Mouse (Mus musculus) C2C12 (cell line): ENCODE measurements around the gene Dnmt3l. TPM values are rescaled to one million over a fixed set of nuclear protein-coding genes. Genes with fewer than 3 reads are reported as not detected.
"Not testable (repeated sequence)": the region's sequence is repeated elsewhere in the genome, so short reads cannot be mapped to it uniquely, and the experiment has no call there.

Experiments used
- H3K27me3 ChIP-seq: one replicate; pipeline ENCODE4 v1.6.1; 2011; ENCODE audit not compliant: control insufficient read depth, insufficient read depth, insufficient read length
- H3K36me3 ChIP-seq: one replicate; pipeline ENCODE4 v1.6.1; 2011; ENCODE audit not compliant: control insufficient read depth, insufficient read depth
- H3K4me3 ChIP-seq: one replicate; pipeline ENCODE4 v1.5.1; 2011; ENCODE audit warnings: mild to moderate bottlenecking, control low read depth; ENCODE audit not compliant: poor library complexity, insufficient read depth, severe bottlenecking
- H3K79me2 ChIP-seq: one replicate; pipeline ENCODE4 v1.6.1; 2011; ENCODE audit not compliant: control insufficient read depth, insufficient read depth
- H3K79me3 ChIP-seq: one replicate; pipeline ENCODE4 v1.6.1; 2011; ENCODE audit warnings: low read depth, control low read depth
- H3ac ChIP-seq: one replicate; pipeline ENCODE3; 2011; ENCODE audit warnings: low read depth; ENCODE audit not compliant: control insufficient read depth, insufficient read length
- CEBPB ChIP-seq: IDR thresholded peaks from one replicate; pipeline ENCODE4 v1.6.1; 2011; ENCODE audit warnings: low read depth, mild to moderate bottlenecking, control low read depth, moderate library complexity
- CTCF ChIP-seq: IDR thresholded peaks from one replicate; pipeline ENCODE4 v1.5.1; 2011; ENCODE audit not compliant: control insufficient read depth, insufficient read depth, insufficient read length
- FOSL1 ChIP-seq: IDR thresholded peaks from one replicate; pipeline ENCODE4 v1.8.0; 2011; ENCODE audit warnings: mild to moderate bottlenecking, low read length; ENCODE audit not compliant: poor library complexity, insufficient read depth, severe bottlenecking
- MAX ChIP-seq: IDR thresholded peaks from one replicate; pipeline ENCODE4 v1.6.1; 2011; ENCODE audit warnings: mild to moderate bottlenecking, control low read depth
- MYOD1 ChIP-seq: IDR thresholded peaks from one replicate; pipeline ENCODE4 v1.6.1; 2011; ENCODE audit warnings: low read depth; ENCODE audit not compliant: control insufficient read depth, insufficient read length
- MYOG ChIP-seq: IDR thresholded peaks from one replicate; pipeline ENCODE4 v1.6.1; 2011; ENCODE audit not compliant: control insufficient read depth, insufficient read length; ENCODE audit errors: extremely low read depth
- USF1 ChIP-seq: IDR thresholded peaks from one replicate; pipeline ENCODE4 v1.6.1; 2011; ENCODE audit warnings: low read depth, mild to moderate bottlenecking, control low read depth, moderate library complexity
- polyA plus RNA-seq: library from polyadenylated mRNA; unstranded; fragments of >200 nt; fragmentation: generic; extraction: Trizol; gene quantifications from one replicate; pipeline ENCODE4 v1.2.1, GENCODE M21; 2012; ENCODE audit warnings: missing spikeins

Dnmt3l gene
- polyA plus RNA-seq, 1 experiment, result not detected

- TF ChIP-seq MAX (no peak), CTCF (no peak), CEBPB (no peak), MYOG (no peak), USF1 (no peak)
- H3K79me3 ChIP-seq, result peaks cover 8% of the 10 kb centered on the region
- H3K4me3 ChIP-seq, result no peak overlapping the region
- H3K36me3 ChIP-seq, result peaks cover 11% of the 10 kb centered on the region
- H3ac ChIP-seq, result no peak overlapping the region
- peaks cover 37% of the 10 kb centered on the region for H3K79me2 ChIP-seq
- no peaks in the 10 kb centered on the region for H3K27me3 ChIP-seq
These were observed 35.8 kb upstream of the Dnmt3l start for GRCm38 (mm10) chr10:78005791-78006438.

DNA sequence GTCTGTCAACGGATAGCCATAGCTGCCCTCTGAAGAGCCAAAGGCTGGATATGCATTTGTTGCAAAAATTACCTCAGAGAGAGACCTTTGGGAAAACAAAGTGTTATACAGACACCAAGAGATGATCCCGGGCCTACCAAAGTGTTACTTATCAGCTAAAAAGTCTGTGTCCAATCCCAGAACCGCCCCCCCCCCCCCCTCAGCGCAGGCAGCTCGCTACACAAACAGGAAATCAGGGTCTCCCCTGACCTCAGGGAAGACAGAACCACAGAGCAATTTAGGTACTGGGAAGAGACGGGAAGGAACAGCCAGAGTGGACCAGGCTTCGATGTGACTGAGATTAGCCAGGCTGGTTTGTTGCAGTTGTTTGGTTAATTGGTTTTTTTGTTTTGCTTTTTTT lies 34.5 kb upstream of the Dnmt3l start:
- H3ac ChIP-seq, result no peak overlapping the region
- H3K79me3 ChIP-seq, result peaks cover 8% of the 10 kb centered on the region
- no peaks in the 10 kb centered on the region for H3K27me3 ChIP-seq
- peaks cover 7% of the 10 kb centered on the region for H3K36me3 ChIP-seq
- H3K4me3 ChIP-seq, result no peak overlapping the region
- no peak for TF ChIP-seq CTCF
- TF ChIP-seq FOSL1, result no peak
- TF ChIP-seq MYOD1, result no peak
- TF ChIP-seq CEBPB, result no peak
- no peak for TF ChIP-seq MAX
- TF ChIP-seq MYOG, result no peak
- TF ChIP-seq USF1, result no peak
- peaks cover 37% of the 10 kb centered on the region for H3K79me2 ChIP-seq

DNA sequence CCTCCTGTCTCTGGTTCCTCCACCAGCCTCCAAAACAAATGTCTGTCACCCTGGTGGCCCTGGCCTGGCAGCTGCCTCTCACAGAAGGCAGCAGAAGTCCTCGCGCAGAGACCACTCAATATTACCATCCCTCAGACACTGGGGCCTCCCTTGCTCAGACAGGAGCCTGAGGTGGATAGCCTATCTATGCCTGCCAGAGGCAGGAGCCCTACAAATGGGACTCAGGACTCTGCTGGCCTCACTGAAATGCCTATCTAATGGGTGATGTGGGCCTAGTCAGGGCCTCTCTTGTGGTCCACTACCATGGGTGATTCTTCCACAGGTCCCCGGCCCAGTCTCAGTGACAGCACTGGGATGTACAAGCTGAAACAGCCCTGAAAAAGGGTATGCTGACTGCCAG lies 33.6 kb upstream of the Dnmt3l start:
- no peak for TF ChIP-seq MAX
- TF ChIP-seq USF1, result no peak
- TF ChIP-seq CTCF, result no peak
- TF ChIP-seq MYOG, result no peak
- H3ac ChIP-seq, result peak overlapping the region; percentile 16
- H3K4me3 ChIP-seq, result no peak overlapping the region
- no peaks in the 10 kb centered on the region for H3K27me3 ChIP-seq
- peaks cover 8% of the 10 kb centered on the region for H3K79me3 ChIP-seq
- H3K36me3 ChIP-seq, result no peaks in the 10 kb centered on the region
- H3K79me2 ChIP-seq, result peaks cover 37% of the 10 kb centered on the region

- Histone ChIP-seq H3K79me2 (peaks cover 37% of the 10 kb centered on the region), H3ac (peak overlapping the region; percentile 89), H3K27me3 (no peaks in the 10 kb centered on the region), H3K79me3 (peaks cover 8% of the 10 kb centered on the region), H3K36me3 (no peaks in the 10 kb centered on the region), H3K4me3 (peak overlapping the region; percentile 91)
- TF ChIP-seq MAX (peak; percentile 89), MYOG (no peak), FOSL1 (no peak), CEBPB (no peak), CTCF (no peak)
These were observed 32.4 kb upstream of the Dnmt3l start for GRCm38 (mm10) chr10:78009184-78009944.

GRCm38 (mm10) chr10:78009945-78010293 lies 31.8 kb upstream of the Dnmt3l start, which contains the start of gene Pfkl:
Pfkl (minus strand) TSS chr10:78010083.
- Histone ChIP-seq H3K79me2 (peaks cover 37% of the 10 kb centered on the region), H3K4me3 (peak within 1 kb of the TSS; percentile 91), H3ac (peak within 1 kb of the TSS; percentile 89), H3K79me3 (peaks cover 8% of the 10 kb centered on the region), H3K27me3 (no peaks in the 10 kb centered on the region), H3K36me3 (no peaks in the 10 kb centered on the region)
- TF ChIP-seq MYOD1 (no peak), CEBPB (no peak), USF1 (no peak), FOSL1 (no peak), CTCF (no peak), MYOG (no peak), MAX (no peak)

DNA sequence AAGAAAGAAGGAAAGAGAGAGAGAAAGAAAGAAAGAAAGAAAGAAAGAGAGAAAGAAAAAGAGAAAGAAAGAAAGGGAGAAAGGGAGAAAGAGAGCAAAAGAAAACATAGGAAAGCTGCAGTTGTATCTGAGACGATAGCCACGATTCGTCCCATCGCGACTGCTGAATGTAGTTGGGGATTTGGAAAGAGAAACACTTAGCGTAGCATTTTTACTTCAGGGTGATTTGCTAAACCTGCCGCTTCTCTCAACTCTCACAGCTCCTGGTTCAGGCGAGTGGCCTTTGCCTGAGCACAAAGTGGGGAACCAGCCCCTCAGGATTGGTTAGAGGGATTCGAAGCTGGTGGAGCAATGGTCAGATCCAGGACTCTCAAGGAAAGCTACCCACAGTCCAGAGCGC lies 31.4 kb upstream of the Dnmt3l start:
- H3K4me3 ChIP-seq, result peak overlapping the region; percentile 14
- TF ChIP-seq MAX, result no peak
- no peak for TF ChIP-seq FOSL1
- no peak for TF ChIP-seq CEBPB
- TF ChIP-seq USF1, result no peak
- no peaks in the 10 kb centered on the region for H3K36me3 ChIP-seq
- peaks cover 8% of the 10 kb centered on the region for H3K79me3 ChIP-seq
- no peaks in the 10 kb centered on the region for H3K27me3 ChIP-seq
- H3K79me2 ChIP-seq, result peaks cover 37% of the 10 kb centered on the region
- H3ac ChIP-seq, result peak overlapping the region; percentile 35

GRCm38 (mm10) chr10:78011116-78011515 lies 30.6 kb upstream of the Dnmt3l start:
- H3K36me3 ChIP-seq, H3K4me3 ChIP-seq, H3K27me3 ChIP-seq, H3K79me3 ChIP-seq, H3ac ChIP-seq: not testable (repeated sequence)
- H3K79me2 ChIP-seq, result peaks cover 30% of the 10 kb centered on the region
